Mouse (Mus musculus) hindbrain, embryonic 14.5 days (tissue): ENCODE results near the gene Laptm5. TPM values are rescaled to one million over a fixed set of nuclear protein-coding genes. Genes with fewer than 3 reads are reported as not detected.

Experiments used
- ATAC-seq: fragments of 200-750 bp; cut with Nextera tagmentation; 2 replicates; pipeline ENCODE4 v1.8.0; 2017; ENCODE audit warnings: moderate number of reproducible peaks, mild to moderate bottlenecking, moderate TSS enrichment, moderate library complexity; ENCODE audit not compliant: low FRiP score
- DNase-seq: peaks from one replicate; pipeline ENCODE4 v3.0.0-alpha.2; 2015; ENCODE audit warnings: low spot score
- H3K27ac ChIP-seq: fragments of 300-500 bp; sonication (generic); 2 replicates; pipeline ENCODE4 v1.5.1; 2014; ENCODE audit warnings: mild to moderate bottlenecking, moderate library complexity
- H3K27me3 ChIP-seq: fragments of 300-500 bp; sonication (generic); 2 replicates; pipeline ENCODE4 v1.6.1; 2014; ENCODE audit warnings: mild to moderate bottlenecking, low read length, mixed read lengths; ENCODE audit not compliant: control insufficient read depth, insufficient read depth
- H3K36me3 ChIP-seq: fragments of 300-500 bp; sonication (generic); replicated peaks from 2 replicates; pipeline ENCODE4 v1.6.1; 2014; ENCODE audit not compliant: control insufficient read depth, insufficient read depth
- H3K4me1 ChIP-seq: fragments of 300-500 bp; sonication (generic); replicated peaks from 2 replicates; pipeline ENCODE4 v1.6.1; 2014; ENCODE audit warnings: antibody characterized with exemption, low read length, mixed read lengths; ENCODE audit not compliant: control insufficient read depth, insufficient read depth
- H3K4me2 ChIP-seq: fragments of 300-500 bp; sonication (generic); replicated peaks from 2 replicates; pipeline ENCODE4 v1.6.1; 2014; ENCODE audit warnings: mild to moderate bottlenecking, moderate library complexity
- H3K4me3 ChIP-seq: fragments of 300-500 bp; sonication (generic); replicated peaks from 2 replicates; pipeline ENCODE4 v1.5.1; 2014; ENCODE audit warnings: mild to moderate bottlenecking, low read length
- H3K9ac ChIP-seq: fragments of 300-500 bp; sonication (generic); 2 replicates; pipeline ENCODE4 v1.6.1; 2014
- H3K9me3 ChIP-seq: fragments of 300-500 bp; sonication (generic); 2 replicates; pipeline ENCODE4 v1.6.1; 2016; ENCODE audit warnings: low read length; ENCODE audit not compliant: control insufficient read depth
- whole genome bisulfite sequencing: fragments of 180-500 bp; shearing (Covaris S2); extraction: QIAGEN DNeasy Blood & Tissue Kit; methylation state at CpG from one replicate; pipeline ENCODE4 v1.1.7; 2014; 5-methylcytosine and 5-hydroxymethylcytosine counted together
- polyA plus RNA-seq: library from polyadenylated mRNA; unstranded; fragments of >200 nt; fragmentation: Nextera tagmentation; extraction: Ambion mirVana; gene quantifications from 2 replicates; pipeline ENCODE4 v1.2.1, GENCODE M21; 2014

Laptm5 gene
- polyA plus RNA-seq, 1 experiment from 2014 or later, result 37.4 TPM

DNA sequence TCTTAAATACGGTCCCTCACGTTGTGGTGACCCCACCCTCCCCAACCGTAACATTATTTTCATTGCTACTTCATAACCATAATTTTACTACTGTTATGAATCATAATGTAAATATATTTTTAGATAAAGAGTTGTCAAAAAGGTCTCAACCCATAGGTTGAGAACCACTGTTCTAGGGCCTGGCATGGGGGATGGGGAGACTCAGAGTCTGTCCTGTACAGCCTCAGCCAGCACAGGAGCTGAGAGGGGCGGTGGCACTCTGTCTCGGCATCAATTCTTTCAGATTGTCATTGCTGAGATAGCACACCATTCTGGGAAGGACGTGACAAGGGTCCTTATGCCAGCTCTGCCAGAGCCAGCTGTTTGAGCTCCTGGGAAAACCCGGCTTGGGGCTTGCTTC is 1.6 kb downstream of the Laptm5 start:
- 79% methylated on average over 7 of the region's 7 CpGs for WGBS
- no peak for DNase-seq

DNA sequence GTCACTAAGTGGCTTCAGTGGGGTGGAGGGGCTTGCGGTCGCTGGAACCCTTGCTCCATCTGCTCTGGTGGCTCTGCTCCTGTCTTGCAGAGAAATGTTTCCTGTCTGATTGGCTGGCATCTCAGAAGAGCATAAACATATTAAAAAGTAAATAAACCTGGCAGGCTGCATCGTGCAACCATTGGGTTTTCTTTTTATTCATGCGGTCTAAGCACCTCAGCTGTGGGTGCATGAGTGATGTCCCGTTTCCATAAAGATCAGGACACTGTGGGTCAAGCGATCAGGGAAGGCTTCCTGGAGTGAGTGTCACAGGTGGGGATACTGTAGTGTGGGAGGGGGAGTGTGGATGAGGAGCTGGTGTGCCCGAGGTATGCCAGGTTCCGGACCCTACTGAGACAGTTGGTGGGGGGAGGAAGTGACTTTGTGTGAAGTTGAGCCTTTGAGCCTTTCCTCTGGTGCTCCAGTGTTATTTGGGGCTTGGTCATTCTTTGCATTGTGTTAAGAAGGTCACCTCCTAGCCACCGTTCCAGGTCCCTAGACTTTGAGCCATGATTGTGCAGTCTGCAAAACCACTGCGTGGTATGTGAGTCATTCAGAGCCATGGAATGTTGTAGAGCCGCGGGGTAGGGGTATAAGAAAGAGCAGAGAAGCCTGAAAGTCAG is 2.2 kb downstream of the Laptm5 start:
- no peaks in the 10 kb centered on the region for H3K9me3 ChIP-seq
- DNase-seq (no peak), ATAC-seq (no peak)
- no peak overlapping the region for H3K4me2 ChIP-seq
- H3K4me1 ChIP-seq, result peaks cover 9% of the 10 kb centered on the region
- 79% methylated on average over 12 of the region's 12 CpGs for WGBS
- H3K27me3 ChIP-seq, result no peaks in the 10 kb centered on the region
- no peaks in the 10 kb centered on the region for H3K36me3 ChIP-seq
- no peak overlapping the region for H3K27ac ChIP-seq
- H3K4me3 ChIP-seq, result no peak overlapping the region
- no peak overlapping the region for H3K9ac ChIP-seq

More for the DNA sequence above, 1.6 kb downstream of the Laptm5 start:
- no peak overlapping the region for H3K4me3 ChIP-seq
- H3K4me2 ChIP-seq, result no peak overlapping the region
- H3K27me3 ChIP-seq, result no peaks in the 10 kb centered on the region
- H3K27ac ChIP-seq, result no peak overlapping the region
- no peaks in the 10 kb centered on the region for H3K9me3 ChIP-seq
- no peak overlapping the region for H3K9ac ChIP-seq
- no peak for ATAC-seq
- H3K36me3 ChIP-seq, result no peaks in the 10 kb centered on the region
- H3K4me1 ChIP-seq, result peaks cover 3% of the 10 kb centered on the region; the same call in 1 of the 2 replicates

DNA sequence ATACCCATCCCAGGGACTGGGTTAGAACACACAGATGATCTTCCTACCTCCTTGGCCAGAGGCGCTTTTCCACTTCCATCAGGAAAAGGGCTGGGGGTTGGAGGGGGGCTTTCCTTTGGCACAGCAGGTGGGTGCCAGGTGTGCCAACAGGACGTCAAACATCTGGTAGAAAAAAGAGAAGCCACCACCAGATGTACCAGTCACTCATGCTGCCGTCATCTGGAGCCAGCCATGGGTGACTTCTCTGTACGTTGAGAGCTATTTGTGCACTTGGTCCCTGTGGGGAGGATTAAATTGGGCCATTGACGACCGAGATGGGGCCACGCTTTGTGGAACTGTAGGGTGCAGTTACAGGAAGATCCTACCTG is 2.7 kb downstream of the Laptm5 start:
- no peaks in the 10 kb centered on the region for H3K9me3 ChIP-seq
- no peak for ATAC-seq
- H3K27me3 ChIP-seq, result no peaks in the 10 kb centered on the region
- no peak overlapping the region for H3K4me2 ChIP-seq
- WGBS, result 58% methylated on average over 7 of the region's 7 CpGs
- no peak overlapping the region for H3K27ac ChIP-seq
- no peak for DNase-seq
- no peak overlapping the region for H3K4me3 ChIP-seq
- H3K9ac ChIP-seq, result no peak overlapping the region
- no peaks in the 10 kb centered on the region for H3K36me3 ChIP-seq
- peaks cover 14% of the 10 kb centered on the region for H3K4me1 ChIP-seq

DNA sequence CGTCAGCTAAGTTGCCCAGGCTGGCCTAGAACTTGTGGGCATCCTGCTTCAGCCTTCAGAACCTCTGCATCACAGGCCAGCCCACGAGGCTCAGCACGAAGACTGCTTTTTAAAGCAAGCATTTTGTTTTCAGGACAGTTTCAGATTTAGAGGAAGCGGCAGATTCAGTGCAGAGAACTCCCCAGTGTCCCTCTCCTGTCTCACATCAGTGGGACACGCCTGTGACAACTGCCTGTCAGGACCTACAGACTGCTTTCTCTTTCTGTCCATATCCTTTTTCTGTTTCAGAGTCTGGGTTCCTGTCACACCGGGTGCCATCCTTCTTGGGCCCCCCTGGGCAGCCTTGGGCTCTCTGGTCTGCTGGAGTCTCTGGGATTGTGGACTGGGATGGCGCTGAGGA is 3.7 kb downstream of the Laptm5 start:
- DNase-seq, result no peak
- H3K9ac ChIP-seq, result no peak overlapping the region
- no peaks in the 10 kb centered on the region for H3K27me3 ChIP-seq
- H3K36me3 ChIP-seq, result no peaks in the 10 kb centered on the region
- peaks cover 20% of the 10 kb centered on the region for H3K4me1 ChIP-seq
- 72% methylated on average over 7 of the region's 7 CpGs for WGBS
- no peak overlapping the region for H3K4me2 ChIP-seq
- no peaks in the 10 kb centered on the region for H3K9me3 ChIP-seq
- ATAC-seq, result no peak
- no peak overlapping the region for H3K27ac ChIP-seq
- no peak overlapping the region for H3K4me3 ChIP-seq

DNA sequence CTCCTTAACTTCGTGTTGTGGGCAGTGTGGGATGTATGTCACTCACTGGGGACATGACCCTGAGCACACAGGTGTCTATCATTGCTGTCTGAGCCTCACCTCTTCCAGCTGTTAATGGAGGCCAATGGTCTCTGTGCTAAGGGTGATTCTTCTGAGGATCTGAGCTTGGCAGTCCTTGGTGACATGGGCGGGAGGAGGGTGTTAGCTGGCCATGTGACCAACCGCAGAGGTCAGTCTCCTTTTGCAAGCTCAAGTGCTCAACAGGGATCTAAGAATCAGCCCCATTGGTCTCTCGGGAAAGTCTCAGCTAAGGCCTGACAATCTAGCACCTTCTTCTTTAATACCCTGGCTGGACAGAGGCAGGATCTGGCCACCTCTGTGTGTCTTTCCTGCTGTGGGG is 4.6 kb downstream of the Laptm5 start:
- H3K36me3 ChIP-seq, result no peaks in the 10 kb centered on the region
- DNase-seq, result no peak
- H3K9ac ChIP-seq, result no peak overlapping the region
- H3K4me1 ChIP-seq, result peaks cover 20% of the 10 kb centered on the region
- no peak overlapping the region for H3K4me3 ChIP-seq
- no peaks in the 10 kb centered on the region for H3K9me3 ChIP-seq
- H3K4me2 ChIP-seq, result no peak overlapping the region
- H3K27ac ChIP-seq, result no peak overlapping the region
- 75% methylated on average over 4 of the region's 4 CpGs for WGBS
- ATAC-seq, result no peak
- no peaks in the 10 kb centered on the region for H3K27me3 ChIP-seq

DNA sequence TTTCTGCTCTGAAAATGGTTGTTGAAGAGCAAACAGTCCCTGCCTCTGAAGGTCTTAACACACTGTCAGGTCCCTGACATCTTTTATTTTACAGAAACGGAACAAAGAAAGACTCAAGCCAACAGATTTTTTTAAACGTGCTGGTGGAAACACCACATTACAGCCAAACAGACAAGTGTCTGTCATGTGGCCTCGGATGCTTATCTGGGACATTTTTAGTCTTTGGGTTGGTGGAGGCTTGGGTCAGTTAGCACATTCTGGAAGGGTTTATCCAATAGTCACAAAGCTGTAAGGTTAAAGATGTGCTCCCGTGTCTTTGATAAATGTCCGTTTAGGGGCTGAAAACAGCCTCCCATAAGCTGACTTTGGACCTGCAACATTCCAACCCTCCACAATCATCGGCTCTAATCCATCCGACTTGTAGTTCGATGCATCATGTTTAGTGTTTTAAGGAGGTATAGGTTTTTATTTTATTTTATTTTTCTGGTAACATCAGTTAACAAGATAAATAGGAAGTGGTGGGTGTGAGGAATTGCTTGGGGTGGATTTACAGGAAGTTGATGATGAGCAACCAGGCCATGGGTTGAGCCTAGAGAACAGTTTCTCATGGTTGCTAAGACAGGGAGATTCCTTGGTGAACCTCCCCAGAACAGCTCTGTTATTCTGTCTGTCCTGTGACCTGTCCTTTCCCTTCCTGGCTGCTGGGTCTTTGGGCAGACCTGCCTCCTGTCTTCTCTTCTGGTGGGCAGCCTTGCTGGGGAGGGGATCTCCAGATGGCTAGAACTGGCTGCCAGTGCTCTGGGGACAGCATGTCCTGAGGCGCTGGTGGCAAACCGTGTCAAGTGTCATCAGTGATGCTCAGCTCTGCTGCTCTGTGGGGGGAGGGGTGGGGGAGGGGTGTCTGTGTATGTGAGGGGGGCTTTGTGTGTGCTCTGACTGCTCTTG is 6.2 kb downstream of the Laptm5 start:
- WGBS, result 70% methylated on average over 10 of the region's 10 CpGs
- no peak overlapping the region for H3K27ac ChIP-seq
- H3K4me3 ChIP-seq, result no peak overlapping the region
- ATAC-seq (no peak), DNase-seq (no peak)
- peaks cover 20% of the 10 kb centered on the region for H3K4me1 ChIP-seq
- H3K36me3 ChIP-seq, result no peaks in the 10 kb centered on the region
- H3K27me3 ChIP-seq, result no peaks in the 10 kb centered on the region
- H3K9me3 ChIP-seq, result no peaks in the 10 kb centered on the region
- H3K4me2 ChIP-seq, result no peak overlapping the region
- H3K9ac ChIP-seq, result no peak overlapping the region

DNA sequence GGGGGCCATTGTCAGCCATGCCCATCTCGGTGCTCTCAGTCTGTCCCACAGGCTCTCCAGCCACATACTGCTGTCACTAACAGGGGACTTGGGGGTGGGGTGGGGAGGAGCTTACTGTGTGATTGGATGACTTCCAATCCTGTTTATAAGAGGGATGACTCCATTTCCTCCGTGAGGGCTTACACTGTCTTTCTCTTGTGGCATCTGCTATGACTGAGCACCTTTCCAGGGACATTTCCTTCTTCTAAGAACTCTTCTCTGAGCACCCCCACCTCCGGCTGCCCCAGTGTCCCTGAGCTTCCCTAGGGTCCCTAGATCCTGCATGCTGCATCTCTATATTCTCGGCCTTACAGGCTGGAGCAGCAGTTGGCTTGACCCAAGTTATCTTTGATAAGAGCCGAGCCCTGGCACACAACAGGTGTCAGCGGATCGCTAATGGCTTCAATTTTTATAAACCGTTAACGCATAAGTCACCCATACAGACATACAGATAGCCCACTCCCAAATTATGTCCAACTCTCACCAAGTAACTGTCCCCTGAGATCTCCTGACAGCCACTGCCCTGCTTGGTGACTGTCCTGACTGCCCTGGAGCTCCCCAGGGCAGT is 6.9 kb downstream of the Laptm5 start:
- Histone ChIP-seq H3K36me3 (no peaks in the 10 kb centered on the region), H3K4me1 (peaks cover 20% of the 10 kb centered on the region), H3K4me2 (no peak overlapping the region), H3K4me3 (no peak overlapping the region), H3K27ac (no peak overlapping the region), H3K9ac (no peak overlapping the region), H3K27me3 (no peaks in the 10 kb centered on the region), H3K9me3 (no peaks in the 10 kb centered on the region)
- no peak for DNase-seq
- 69% methylated on average over 9 of the region's 9 CpGs for WGBS
- no peak for ATAC-seq

DNA sequence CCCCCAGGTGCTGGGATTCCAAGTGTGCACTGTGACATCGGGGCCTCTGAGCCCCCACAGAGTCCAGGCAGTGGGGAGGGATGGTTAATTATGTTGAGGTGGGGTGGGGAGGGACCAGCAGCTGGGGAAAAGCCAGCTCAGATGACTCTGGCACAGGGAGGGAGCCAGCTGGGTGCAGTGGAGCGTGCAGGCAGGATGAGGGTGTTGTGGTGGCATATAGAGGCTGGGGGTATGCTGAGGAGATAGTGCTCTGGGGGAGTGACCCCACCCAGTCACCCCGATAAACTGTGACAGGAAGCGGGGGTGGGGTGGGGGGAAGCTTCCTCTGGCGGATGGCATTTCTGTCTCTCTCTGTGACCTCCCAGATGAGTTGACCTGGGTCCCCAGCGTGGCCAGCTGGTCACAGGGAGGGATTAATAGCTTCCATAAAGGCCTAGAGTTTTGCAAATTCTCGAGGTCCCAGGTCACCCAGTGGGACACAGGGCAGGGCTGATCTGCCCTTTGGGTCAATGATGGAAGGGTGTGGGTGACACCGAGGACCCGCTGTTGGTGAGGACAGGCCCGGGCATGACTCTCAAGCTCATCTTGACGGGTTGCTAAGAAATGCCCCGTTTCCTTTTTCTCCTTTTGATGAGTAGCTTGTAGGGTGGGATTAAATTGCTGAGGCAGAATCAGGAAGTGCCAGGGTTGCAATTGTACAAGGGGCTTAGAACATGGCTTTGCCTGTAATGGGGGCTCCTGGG is 8.2 kb downstream of the Laptm5 start:
- Histone ChIP-seq H3K9ac (no peak overlapping the region), H3K9me3 (no peaks in the 10 kb centered on the region), H3K36me3 (no peaks in the 10 kb centered on the region), H3K27ac (no peak overlapping the region), H3K4me1 (peaks cover 20% of the 10 kb centered on the region), H3K4me3 (no peak overlapping the region), H3K27me3 (no peaks in the 10 kb centered on the region), H3K4me2 (no peak overlapping the region)
- DNase-seq, result no peak
- ATAC-seq, result no peak
- WGBS, result 31% methylated on average over 12 of the region's 12 CpGs

DNA sequence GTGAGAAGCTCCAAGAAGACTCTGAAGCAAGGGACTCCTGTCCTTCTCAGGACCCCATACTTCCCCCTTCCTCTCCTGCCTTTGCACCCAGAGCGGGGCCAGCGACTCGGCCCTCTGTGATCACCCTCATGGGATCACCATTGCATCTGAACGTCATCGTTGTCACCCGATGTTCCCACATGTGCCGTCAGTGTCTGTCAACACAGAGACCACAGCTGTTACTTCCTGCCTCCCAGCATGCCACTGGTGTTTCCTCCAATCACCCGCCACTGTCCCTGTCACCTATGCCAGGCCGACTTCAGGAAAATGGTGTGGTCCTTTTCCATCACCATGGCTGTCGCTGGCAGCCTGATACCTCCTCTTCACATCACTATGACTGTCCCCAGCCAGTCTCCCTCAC is 9.1 kb downstream of the Laptm5 start:
- no peak for DNase-seq
- Histone ChIP-seq H3K4me2 (no peak overlapping the region), H3K9ac (no peak overlapping the region), H3K4me1 (peaks cover 20% of the 10 kb centered on the region), H3K27me3 (no peaks in the 10 kb centered on the region), H3K4me3 (no peak overlapping the region), H3K27ac (no peak overlapping the region), H3K9me3 (no peaks in the 10 kb centered on the region), H3K36me3 (no peaks in the 10 kb centered on the region)
- WGBS, result 80% methylated on average over 10 of the region's 10 CpGs
- no peak for ATAC-seq
